Mouse (Mus musculus) stomach, postnatal 0 days (tissue): ENCODE results near the gene Banp. TPM values are rescaled to one million over a fixed set of nuclear protein-coding genes. Genes with fewer than 3 reads are reported as not detected.

Source experiments
- ATAC-seq: fragments of 200-750 bp; cut with Nextera tagmentation; 2 replicates; pipeline ENCODE4 v1.8.0; 2017; ENCODE audit not compliant: low FRiP score, low TSS enrichment
- DNase-seq: peaks from one replicate; pipeline ENCODE4 v3.0.0-alpha.2; 2016; ENCODE audit warnings: low spot score
- H3K27ac ChIP-seq: fragments of 300-500 bp; sonication (generic); replicated peaks from 2 replicates; pipeline ENCODE4 v1.5.1; 2014; ENCODE audit warnings: mild to moderate bottlenecking, control low read depth
- H3K27me3 ChIP-seq: fragments of 300-500 bp; sonication (generic); 2 replicates; pipeline ENCODE4 v1.6.1; 2014; ENCODE audit warnings: low read length; ENCODE audit not compliant: control insufficient read depth, insufficient read depth
- H3K36me3 ChIP-seq: fragments of 300-500 bp; sonication (generic); 2 replicates; pipeline ENCODE4 v1.6.1; 2014; ENCODE audit warnings: low read length, mixed read lengths; ENCODE audit not compliant: control insufficient read depth, insufficient read depth
- H3K4me1 ChIP-seq: fragments of 300-500 bp; sonication (generic); replicated peaks from 2 replicates; pipeline ENCODE4 v1.6.1; 2014; ENCODE audit warnings: antibody characterized with exemption; ENCODE audit not compliant: control insufficient read depth, insufficient read depth
- H3K4me2 ChIP-seq: fragments of 300-500 bp; sonication (generic); replicated peaks from 2 replicates; pipeline ENCODE4 v1.6.1; 2014; ENCODE audit warnings: low read depth, mild to moderate bottlenecking, control low read depth, moderate library complexity
- H3K4me3 ChIP-seq: fragments of 300-500 bp; sonication (generic); 2 replicates; pipeline ENCODE4 v1.5.1; 2014; ENCODE audit warnings: low read depth, low read length, control low read depth
- H3K9ac ChIP-seq: fragments of 300-500 bp; sonication (generic); 2 replicates; pipeline ENCODE4 v1.6.1; 2014; ENCODE audit warnings: mild to moderate bottlenecking, low read length, control low read depth, mixed read lengths
- H3K9me3 ChIP-seq: fragments of 300-500 bp; sonication (generic); 2 replicates; pipeline ENCODE4 v1.6.1; 2016; ENCODE audit warnings: low read length; ENCODE audit not compliant: control insufficient read depth
- CTCF ChIP-seq: IDR thresholded peaks from 2 replicates; pipeline ENCODE4 v1.5.1; 2016; ENCODE audit warnings: antibody characterized with exemption, low read depth, mild to moderate bottlenecking, moderate library complexity
- EP300 ChIP-seq: optimal IDR thresholded peaks from 2 replicates; pipeline ENCODE3; 2016; ENCODE audit warnings: antibody characterized with exemption
- WGBS: fragments of 180-500 bp; shearing (Covaris S2); extraction: QIAGEN DNeasy Blood & Tissue Kit; methylation state at CpG from one replicate; pipeline ENCODE4 v1.1.7; 2014; 5-methylcytosine and 5-hydroxymethylcytosine counted together
- polyA plus RNA-seq: library from polyadenylated mRNA; unstranded; fragments of >200 nt; fragmentation: Nextera tagmentation; extraction: Ambion mirVana; gene quantifications from 2 replicates; pipeline ENCODE4 v1.2.1, GENCODE M21; 2015

Gene Banp
- polyA plus RNA-seq, 1 experiment from 2014 or later, result 9.0 TPM

DNA sequence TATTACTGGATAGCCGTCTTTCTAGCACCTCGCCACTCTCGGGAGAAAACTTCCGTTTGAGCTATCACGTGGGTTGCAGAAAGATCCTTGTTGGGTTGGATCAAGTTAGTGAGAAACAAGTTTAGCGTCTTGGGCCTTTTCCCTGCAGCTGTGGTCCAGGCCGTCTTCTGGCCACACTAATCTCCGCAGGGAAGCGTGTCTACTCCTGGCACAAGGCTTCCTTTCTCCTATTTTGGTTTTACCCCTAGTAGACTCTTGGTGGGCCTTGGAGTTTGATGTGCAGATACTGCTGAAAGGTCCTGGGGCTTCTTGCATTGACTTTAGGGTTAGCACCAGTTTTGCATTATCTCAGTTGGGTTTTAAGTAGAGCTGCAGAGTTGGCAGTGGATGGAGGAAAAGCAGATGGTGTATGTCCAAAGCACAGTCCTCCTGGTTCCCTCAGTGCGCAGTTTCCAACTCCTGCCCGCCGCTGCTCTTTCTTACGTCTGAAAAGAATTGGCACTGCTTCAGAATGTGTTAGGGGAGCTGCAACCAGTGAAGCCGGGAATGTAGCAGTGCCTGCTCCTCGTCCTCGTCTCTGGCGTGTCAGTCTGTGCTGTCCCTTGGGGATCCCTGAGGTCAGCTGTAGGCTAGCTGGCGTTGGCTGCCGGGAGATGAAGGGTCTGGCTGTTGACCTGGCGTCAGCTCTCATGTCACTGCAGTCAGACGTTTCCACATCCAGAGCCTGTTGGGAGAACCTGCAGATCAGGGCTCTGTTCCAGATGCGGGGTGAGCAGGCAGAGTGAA, 68.7 kb downstream of the Banp start:
- Histone ChIP-seq H3K9me3 (no peaks in the 10 kb centered on the region), H3K9ac (no peak overlapping the region), H3K36me3 (no peaks in the 10 kb centered on the region), H3K4me3 (no peak overlapping the region), H3K4me1 (no peaks in the 10 kb centered on the region), H3K4me2 (no peak overlapping the region), H3K27ac (0 out of 2 replicates have a peak overlapping the region, but pooled peaks have one; percentile 30), H3K27me3 (no peaks in the 10 kb centered on the region)
- DNase-seq (no peak), ATAC-seq (no peak; the same call in 1 of the 2 replicates)
- TF ChIP-seq CTCF (no peak), EP300 (no peak)
- WGBS, result 55% methylated on average over 22 of the region's 22 CpGs

GRCm38 (mm10) chr8:122019162-122019561, 69.6 kb downstream of the Banp start:
- DNase-seq (no peak), ATAC-seq (no peak)
- TF ChIP-seq EP300, result no peak
- no peak for TF ChIP-seq CTCF
- Histone ChIP-seq H3K27ac (no peak overlapping the region), H3K4me3 (no peak overlapping the region), H3K4me2 (no peak overlapping the region), H3K9me3 (no peaks in the 10 kb centered on the region), H3K27me3 (no peaks in the 10 kb centered on the region), H3K9ac (no peak overlapping the region), H3K36me3 (peaks cover 2% of the 10 kb centered on the region; the same call in 1 of the 2 replicates), H3K4me1 (no peaks in the 10 kb centered on the region)
- WGBS, result 100% methylated on average over 1 of the region's 1 CpGs

DNA sequence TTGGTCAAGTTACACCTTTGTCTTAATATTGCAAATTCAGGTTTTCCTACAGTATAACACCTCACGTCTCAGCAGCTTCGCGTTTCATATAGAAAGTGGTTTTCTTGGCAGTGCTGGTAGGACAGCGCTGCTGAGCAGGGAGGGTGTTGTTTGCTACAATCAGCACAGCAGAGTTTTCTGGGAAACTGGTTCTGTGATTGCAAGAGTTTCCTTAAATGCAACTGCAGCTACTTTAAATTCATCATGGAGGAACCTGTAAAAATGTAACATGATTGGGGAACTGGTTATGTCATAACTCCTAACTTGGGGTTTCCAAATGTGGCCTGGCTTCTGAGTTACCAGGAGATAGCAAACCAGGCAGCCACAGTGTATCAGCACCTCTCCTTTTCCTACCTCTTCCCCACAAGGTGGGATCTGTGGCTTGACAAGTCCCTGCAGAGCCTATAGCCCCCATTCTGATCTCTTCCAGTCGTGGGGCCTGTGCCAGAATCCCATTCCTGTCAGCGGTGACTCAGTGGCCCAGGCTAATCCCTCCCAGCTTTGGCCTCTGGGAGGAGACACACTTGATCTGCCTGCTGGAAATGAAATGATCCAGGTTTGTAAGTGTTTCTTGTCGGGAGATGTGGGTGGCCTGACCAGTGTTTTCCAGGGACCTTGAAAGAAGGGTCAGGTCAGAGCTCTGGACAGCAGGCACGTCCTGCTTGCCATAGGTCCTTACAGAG, 70.7 kb downstream of the Banp start:
- H3K4me1 ChIP-seq, result no peaks in the 10 kb centered on the region
- H3K4me2 ChIP-seq, result no peak overlapping the region
- TF ChIP-seq EP300 (no peak), CTCF (no peak)
- no peak overlapping the region for H3K27ac ChIP-seq
- DNase-seq, result no peak
- H3K9ac ChIP-seq, result 0 out of 2 replicates have a peak overlapping the region, but pooled peaks have one; percentile 4
- peaks cover 2% of the 10 kb centered on the region; the same call in 1 of the 2 replicates for H3K36me3 ChIP-seq
- H3K9me3 ChIP-seq, result no peaks in the 10 kb centered on the region
- H3K4me3 ChIP-seq, result no peak overlapping the region
- no peak for ATAC-seq
- 71% methylated on average over 8 of the region's 8 CpGs for WGBS
- no peaks in the 10 kb centered on the region for H3K27me3 ChIP-seq

DNA sequence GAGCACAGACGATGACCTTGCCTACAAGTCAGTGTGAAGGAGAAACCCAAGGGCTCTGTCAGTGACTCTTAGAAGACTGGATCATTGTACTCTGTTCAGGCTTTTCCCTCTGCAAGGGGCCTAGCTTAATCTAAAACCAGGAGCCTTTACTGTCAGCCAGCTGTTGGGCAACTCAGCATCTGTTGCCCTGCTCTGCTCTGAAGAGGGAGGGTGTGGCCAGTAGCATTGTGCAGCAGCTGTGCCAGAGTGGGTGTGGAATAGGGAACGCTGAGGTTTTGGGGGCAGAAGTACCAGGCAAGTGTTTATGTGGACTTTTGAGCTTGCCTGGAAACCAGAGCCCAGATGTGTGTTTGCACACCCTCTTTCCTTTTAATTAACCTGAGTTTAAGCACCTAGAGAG, 72.2 kb downstream of the Banp start:
- no peak for DNase-seq
- Histone ChIP-seq H3K27ac (no peak overlapping the region), H3K36me3 (peaks cover 8% of the 10 kb centered on the region), H3K9me3 (no peaks in the 10 kb centered on the region), H3K4me2 (no peak overlapping the region), H3K4me1 (no peaks in the 10 kb centered on the region), H3K9ac (no peak overlapping the region), H3K27me3 (no peaks in the 10 kb centered on the region), H3K4me3 (no peak overlapping the region)
- TF ChIP-seq EP300 (no peak), CTCF (no peak)
- WGBS, result 58% methylated on average over 2 of the region's 2 CpGs
- no peak for ATAC-seq

DNA sequence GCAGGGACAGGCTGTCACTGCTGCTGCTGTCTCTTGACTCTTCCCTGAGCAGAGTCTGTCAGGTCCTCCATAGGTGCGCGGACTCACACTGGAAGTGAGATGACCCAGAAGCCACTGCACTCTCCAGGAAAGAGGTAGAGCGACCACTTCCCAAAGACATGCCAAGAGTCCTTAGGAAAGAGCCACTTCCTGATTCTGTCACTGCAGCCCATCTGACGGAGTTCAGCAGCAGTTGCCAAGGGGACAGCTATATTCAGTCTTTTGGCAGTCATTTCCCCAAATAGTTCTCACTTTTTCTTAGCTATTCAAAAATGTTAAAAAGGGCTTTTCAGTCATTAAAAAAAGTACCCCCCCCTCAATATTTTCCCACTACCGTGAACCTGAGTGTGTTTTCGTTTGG, 72.7 kb downstream of the Banp start:
- WGBS, result 76% methylated on average over 6 of the region's 6 CpGs
- ATAC-seq, result no peak
- no peak overlapping the region for H3K4me3 ChIP-seq
- no peak overlapping the region for H3K27ac ChIP-seq
- no peaks in the 10 kb centered on the region for H3K27me3 ChIP-seq
- DNase-seq, result no peak
- H3K9ac ChIP-seq, result no peak overlapping the region
- no peaks in the 10 kb centered on the region for H3K4me1 ChIP-seq
- peaks cover 8% of the 10 kb centered on the region for H3K36me3 ChIP-seq
- TF ChIP-seq EP300 (no peak), CTCF (no peak)
- no peaks in the 10 kb centered on the region for H3K9me3 ChIP-seq
- H3K4me2 ChIP-seq, result no peak overlapping the region

- DNase-seq (no peak), ATAC-seq (no peak)
- no peak for TF ChIP-seq EP300
- TF ChIP-seq CTCF, result no peak
- Histone ChIP-seq H3K9me3 (no peaks in the 10 kb centered on the region), H3K4me2 (no peak overlapping the region), H3K36me3 (peaks cover 8% of the 10 kb centered on the region), H3K4me3 (no peak overlapping the region), H3K27me3 (no peaks in the 10 kb centered on the region), H3K27ac (no peak overlapping the region), H3K4me1 (no peaks in the 10 kb centered on the region), H3K9ac (no peak overlapping the region)
- WGBS, result 73% methylated on average over 4 of the region's 4 CpGs
Observed at GRCm38 (mm10) chr8:122022705-122023104, 73.2 kb downstream of the Banp start.
